Mouse (Mus musculus) cerebellum, adult 2 months (tissue): ENCODE data around the gene Mettl25.

ENCODE experiments used
- CTCF ChIP-seq: fragments of 200-500 bp; IDR thresholded peaks from 2 replicates; pipeline ENCODE4 v1.5.1; 2011; ENCODE audit warnings: low read depth, mild to moderate bottlenecking, control low read depth, low read length, moderate library complexity, borderline replicate concordance; ENCODE audit not compliant: insufficient read depth
- POLR2A ChIP-seq: fragments of 200-500 bp; IDR thresholded peaks from 2 replicates; pipeline ENCODE4 v1.6.1; 2011; ENCODE audit warnings: low read length, control low read depth, borderline replicate concordance; ENCODE audit not compliant: insufficient read depth

- TF ChIP-seq CTCF (no peak), POLR2A (no peak)
Observed at GRCm38 (mm10) chr10:105772821-105773302, 68.3 kb downstream of the Mettl25 start.
